Mouse (Mus musculus) heart, adult 18-20 months (tissue): Measurements from ENCODE around the gene Atp4b. TPM values are rescaled to one million over a fixed set of nuclear protein-coding genes. Genes with fewer than 3 reads are reported as not detected.
"Not testable (repeated sequence)": the region's sequence is repeated elsewhere in the genome, so short reads cannot be mapped to it uniquely, and the experiment has no call there.

Experiments used
- DNase-seq, 2 experiments: peaks; one replicate each; pipeline ENCODE4 v3.0.0; 2021 to 2022; ENCODE audit warnings: mixed read lengths in 1 of 2
- total RNA-seq, 2 experiments: library from RNA; stranded (reverse); gene quantifications; 2 replicates each; pipeline ENCODE4 v1.2.3; 2021

Atp4b gene
- total RNA-seq, 2 experiments from 2014 or later, result 0.44 TPM; not detected in 1

DNA sequence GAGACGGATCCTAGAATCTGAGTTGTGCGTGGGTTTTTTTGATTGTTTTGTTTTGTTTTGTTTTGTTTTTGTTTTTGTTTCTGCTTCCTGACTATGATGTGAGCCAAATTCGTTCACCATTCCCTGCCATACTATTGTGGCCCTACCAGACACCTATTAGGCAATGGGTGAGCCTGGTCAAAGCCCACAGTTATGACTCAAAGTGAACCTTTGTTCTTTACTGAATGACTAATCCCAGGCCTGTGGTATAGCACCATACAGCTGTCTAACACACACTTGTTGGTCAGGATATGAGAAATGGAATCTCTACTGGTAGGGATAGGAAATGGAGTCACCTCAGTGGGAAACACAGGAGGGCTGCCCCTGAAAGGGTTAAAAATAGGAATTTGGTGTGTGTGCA is 14.1 kb downstream of the Atp4b start:
- no peak for DNase-seq

DNA sequence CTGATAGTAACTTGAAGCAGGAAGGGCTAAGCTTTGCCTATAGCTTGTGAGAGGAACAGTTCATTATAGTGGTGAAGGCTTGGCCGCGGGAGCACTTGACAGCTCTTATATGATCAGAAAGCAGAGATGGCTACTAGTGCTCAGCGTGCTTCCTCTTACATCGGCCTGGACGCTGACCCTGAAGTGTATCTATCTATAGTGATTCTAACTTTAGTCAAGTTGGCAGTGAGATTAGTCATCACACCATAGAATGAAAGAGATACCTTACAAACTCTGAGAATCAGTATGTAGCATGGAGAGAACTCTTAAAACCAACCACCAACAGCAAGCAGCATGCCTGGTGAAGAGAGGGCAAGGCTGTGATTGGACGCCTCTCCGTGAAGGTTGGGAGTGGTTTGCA is 15.0 kb downstream of the Atp4b start:
- DNase-seq, result no peak

DNA sequence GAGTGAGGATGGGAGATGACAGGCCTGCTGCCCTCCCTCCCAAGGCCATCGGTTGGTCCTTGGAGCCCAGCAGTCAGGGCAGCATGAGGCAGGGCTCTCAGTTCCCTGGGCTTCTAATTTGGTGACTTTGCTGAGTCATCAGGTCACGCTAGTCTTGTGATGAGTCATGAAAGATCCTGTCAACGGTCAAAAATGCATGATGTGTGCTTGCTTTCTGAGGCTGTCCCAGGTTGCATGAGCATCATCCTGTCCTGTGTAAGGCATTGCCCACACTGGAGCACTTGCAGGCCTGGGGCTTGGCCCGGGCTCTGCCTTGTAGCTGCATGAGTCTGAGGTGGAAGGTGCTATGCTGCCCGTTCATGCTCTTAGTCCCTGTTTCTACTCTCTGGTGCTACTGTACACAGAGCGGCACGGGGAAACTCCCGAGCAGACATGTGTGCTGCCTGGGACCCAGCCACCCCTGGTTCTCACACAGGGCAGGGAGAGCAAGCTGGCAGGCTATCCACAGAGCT is 23.4 kb downstream of the Atp4b start:
- no peak for DNase-seq

DNA sequence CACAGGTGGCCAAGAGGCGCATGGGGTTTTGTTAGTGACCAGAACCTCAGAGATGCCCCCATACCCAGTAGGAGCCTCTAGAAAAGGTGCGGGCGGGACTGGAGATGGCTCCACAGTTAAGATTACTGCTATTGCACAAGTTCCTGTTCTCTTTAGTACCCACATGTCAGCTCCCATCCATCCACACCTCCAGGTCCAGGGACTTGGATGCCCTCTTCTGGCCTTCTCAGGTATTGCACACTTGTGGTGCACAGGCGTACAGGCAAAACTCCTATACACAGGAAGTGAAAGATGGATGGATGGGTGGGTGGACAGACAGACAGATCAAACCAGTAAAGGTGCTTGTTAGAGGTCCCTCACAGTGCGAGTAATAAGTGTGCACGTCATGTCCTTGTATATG is 34.8 kb downstream of the Atp4b start:
- no peak for DNase-seq

DNA sequence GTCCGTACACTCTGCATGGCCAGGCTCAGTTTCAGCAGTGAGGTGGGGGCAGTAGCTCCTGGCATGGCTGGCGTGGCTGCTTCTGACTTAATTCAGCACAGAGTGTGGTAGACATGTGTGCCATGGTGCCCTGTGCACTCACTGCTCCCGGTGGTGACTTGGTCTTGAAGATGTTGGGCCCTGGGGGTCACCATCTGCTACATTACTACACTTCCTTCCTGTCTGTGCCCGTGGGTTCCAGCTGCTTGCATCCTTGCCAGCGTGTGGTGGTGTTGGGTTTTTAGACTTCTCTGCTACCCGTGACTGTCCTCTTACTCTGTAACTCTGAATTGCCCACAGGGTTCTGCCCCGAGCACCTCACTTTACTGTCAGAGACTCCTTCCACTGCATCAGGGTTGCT is 36.4 kb downstream of the Atp4b start:
- DNase-seq, result no peak

GRCm38 (mm10) chr8:13356681-13357080 is 39.9 kb downstream of the Atp4b start:
- no peak for DNase-seq

GRCm38 (mm10) chr8:13356221-13356620 is 40.4 kb downstream of the Atp4b start:
- no peak for DNase-seq

GRCm38 (mm10) chr8:13353883-13354282 is 42.7 kb downstream of the Atp4b start:
- no peak for DNase-seq

DNA sequence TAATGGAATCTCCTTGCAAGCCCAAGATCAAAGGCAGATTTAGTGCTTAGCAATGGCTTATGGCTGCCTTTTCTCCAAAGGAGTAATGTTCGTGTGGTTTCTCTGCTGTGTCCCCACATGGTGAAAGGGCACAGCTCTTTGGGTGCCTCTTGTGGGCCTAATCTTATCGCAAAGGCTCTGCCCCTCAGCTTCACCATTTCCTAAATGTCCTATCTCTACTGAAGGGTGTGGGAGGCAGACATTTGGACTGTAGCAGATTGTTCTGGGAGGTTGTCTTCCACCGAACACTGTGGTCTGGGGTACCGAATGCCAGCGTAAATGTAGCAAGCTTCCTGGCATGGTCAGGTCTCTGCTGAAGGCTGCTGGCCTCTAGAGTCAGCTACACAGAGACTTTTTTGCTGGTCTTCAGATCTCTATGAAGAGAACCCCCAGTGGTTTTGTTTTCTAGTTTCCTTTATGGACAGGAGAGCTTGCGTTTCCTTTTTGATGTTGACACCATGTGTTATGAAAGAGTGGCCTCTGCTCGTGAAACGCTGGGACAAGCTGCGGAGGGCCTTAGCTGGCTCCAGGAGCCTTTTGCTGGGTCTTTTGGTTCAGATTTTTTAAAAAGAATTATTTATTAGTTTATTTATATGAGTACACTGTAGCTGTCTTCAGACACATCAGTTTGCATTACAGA is 43.3 kb downstream of the Atp4b start:
- no peak for DNase-seq

DNA sequence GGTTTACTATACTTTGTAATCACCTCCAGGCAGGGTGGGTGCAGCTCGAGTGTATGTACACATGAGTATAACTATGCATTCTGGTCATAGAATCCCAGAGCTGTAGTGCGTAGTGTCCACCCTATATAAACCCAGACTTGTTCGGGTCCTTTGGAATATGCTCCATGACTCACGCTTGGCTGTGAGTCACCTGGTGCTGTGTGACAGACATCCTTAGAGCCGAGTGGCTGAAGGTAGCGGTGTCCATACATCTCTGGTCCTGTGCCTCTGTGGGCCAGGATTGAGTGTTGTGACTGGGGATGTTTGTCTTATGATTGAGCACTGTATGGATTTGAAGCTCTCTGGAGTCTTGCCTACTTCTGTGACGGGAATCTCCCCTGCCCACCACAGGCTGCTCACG is 44.0 kb downstream of the Atp4b start:
- no peak for DNase-seq

DNA sequence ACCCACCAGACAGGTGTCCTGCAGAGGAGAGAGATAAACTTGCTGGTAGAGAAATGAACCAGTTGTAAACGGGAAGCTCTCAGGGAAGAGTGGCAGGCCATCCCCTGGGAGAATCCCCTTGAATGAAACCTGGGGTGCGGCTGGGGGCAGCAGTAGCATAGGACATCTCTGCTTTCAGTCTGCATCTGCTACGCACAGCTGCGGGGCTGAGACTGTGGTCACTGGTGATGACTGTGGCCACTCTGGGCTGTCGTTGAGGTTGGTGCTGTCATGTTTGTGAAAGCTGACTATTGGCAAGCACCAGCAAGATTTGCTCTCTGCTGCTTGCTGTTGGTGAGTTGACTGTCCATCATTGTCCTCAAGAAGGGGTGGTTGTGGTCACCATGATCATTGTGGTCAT is 45.0 kb downstream of the Atp4b start:
- DNase-seq, result no peak

- peak; percentile 47 to 59 for DNase-seq
Measured at GRCm38 (mm10) chr8:13350052-13350451, 46.6 kb downstream of the Atp4b start.

DNA sequence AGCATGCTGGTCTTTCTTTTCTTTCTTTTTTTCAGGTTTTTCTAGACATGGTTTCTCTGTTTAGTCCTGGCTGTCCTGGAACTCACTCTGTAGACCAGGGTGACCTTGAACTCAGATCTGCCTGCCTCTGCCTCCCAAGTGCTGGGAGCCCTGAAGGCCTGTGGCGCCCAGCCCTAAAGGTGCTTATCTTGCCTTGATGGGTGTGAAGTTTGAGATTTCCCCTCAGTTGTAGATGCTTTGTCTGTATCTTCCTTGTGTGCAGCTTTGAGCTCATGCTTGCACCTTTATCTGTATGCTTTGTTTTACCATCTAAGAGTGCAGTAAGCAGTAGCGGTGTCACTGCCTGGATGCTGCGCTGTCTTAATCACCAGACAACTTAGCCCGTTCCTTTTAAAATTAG is 53.5 kb downstream of the Atp4b start:
- DNase-seq, result no peak

- DNase-seq, result no peak
Measured at GRCm38 (mm10) chr8:13342340-13342739, 54.3 kb downstream of the Atp4b start.

- DNase-seq, result no peak
Measured at GRCm38 (mm10) chr8:13340650-13341049, 56.0 kb downstream of the Atp4b start.

DNA sequence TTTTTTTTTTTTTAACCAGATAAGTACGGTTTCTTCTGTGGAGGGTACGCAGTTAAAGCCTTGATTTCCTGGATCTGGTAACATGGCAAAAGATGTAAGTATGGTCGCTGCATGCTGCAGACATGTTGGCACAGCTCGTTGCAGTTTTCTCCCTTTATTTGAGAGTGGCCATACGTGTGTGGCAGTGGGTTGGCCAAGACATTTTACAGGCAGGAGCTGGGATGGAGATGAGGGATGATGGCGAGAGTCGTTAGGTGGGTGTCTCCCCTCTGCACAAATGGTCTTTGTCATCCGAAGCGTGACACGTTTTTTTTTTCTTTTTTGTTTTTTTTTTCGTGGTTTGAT is 57.0 kb downstream of the Atp4b start:
- no peak for DNase-seq

- peak; percentile 21 to 40 for DNase-seq
Measured at GRCm38 (mm10) chr8:13338901-13339645, 57.6 kb downstream of the Atp4b start.

DNA sequence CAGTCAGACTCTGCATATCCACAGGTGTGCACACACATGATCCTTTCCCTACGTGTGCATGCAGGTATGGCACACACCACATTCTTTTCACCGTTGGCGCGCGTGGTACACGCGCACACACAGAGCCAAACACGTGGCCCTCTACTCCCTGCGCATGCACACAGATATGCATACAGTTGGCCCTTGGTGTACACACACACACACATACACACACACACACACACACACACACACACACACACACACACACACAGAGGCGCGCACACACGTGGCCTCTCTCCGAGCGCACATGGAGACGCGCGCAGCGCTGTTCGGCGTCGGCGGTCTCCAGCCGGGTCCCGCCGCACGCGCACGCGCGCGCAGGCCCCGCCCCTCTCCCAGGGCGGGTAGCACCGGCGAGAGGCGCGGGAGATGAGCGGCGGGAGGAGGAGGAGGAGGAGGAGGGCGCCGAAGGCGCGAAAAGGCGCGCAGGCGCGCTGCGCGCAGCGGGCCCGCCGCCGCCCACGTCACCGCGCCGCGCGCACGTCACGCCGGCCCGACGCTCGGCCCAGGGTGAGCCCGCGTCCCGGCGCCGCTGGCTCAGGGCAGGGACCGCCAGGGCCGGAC is 58.3 kb downstream of the Atp4b start, which contains the start of gene Tfdp1:
Gene Tfdp1 (plus strand): TSS at position 497 of the 606 bp plus-strand sequence.
- DNase-seq, result peak; percentile 77 to 87

DNA sequence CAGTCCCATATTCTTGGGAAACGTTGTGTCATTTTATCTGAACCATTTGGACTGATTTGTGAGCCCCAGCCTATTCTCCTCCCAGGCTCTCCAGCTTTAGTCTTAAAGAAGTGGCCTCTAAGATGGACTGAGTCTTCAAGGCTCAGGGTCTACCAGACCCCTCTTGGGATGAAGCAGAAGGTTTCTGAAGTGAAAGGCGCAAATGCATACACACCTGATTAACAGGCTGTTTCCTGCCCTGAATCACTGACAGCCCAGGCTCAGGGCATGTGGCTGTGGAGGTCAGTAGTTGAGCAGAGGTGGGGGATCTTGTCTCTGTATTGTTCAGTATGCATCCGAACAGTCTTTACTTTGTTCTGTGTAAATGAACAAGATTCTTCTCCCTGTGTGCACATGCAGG is 58.9 kb downstream of the Atp4b start:
- DNase-seq, result no peak

DNA sequence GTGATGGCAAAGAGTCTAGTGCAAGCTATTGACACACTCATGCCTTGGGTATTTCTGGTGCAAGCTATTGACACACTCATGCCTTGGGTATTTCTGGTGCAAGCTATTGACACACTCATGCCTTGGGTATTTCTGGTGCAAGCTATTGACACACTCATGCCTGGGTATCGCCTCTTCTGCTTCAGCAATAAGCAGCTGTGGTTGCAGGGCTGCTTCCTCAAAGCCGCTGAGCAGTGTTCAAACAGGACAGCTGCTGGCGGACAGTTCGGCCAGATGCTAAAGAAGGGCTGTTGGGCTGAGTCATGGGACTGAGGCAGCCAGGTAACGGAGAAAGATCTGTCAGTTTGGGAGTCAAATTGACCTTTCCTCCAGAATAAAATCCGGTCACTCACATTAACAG is 59.4 kb downstream of the Atp4b start:
- not testable (repeated sequence) for DNase-seq
